Mouse (Mus musculus) frontal cortex, postnatal 25 days (tissue): ENCODE results near the gene Dusp10.

ENCODE experiments used
- DNase-seq, 2 experiments: peaks; one replicate each; pipeline ENCODE4 v3.0.0; 2022; ENCODE audit warnings: low spot score in 2 of 2

Gene Dusp10

GRCm38 (mm10) chr1:184100927-184101749 is 88.0 kb downstream of the Dusp10 start:
- DNase-seq = no peak

- DNase-seq = no peak
Measured at GRCm38 (mm10) chr1:184101750-184102046, 88.6 kb downstream of the Dusp10 start.

- DNase-seq = no peak
Measured at GRCm38 (mm10) chr1:184106832-184107231, 93.7 kb downstream of the Dusp10 start.

- DNase-seq = no peak
Measured at GRCm38 (mm10) chr1:184107448-184107847, 94.3 kb downstream of the Dusp10 start.

GRCm38 (mm10) chr1:184108254-184108653 is 95.2 kb downstream of the Dusp10 start:
- DNase-seq = no peak

- no peak for DNase-seq
Measured at GRCm38 (mm10) chr1:184117586-184117985, 104.5 kb downstream of the Dusp10 start.

- no peak for DNase-seq
Measured at GRCm38 (mm10) chr1:184117991-184118390, 104.9 kb downstream of the Dusp10 start.

GRCm38 (mm10) chr1:184118586-184118985 is 105.5 kb downstream of the Dusp10 start:
- DNase-seq = no peak
